Mouse (Mus musculus) heart, adult 2 months (tissue): ENCODE results near the gene Pctp.

Experiments used
- CTCF ChIP-seq: fragments of 200-600 bp; IDR thresholded peaks from 2 replicates; pipeline ENCODE4 v1.8.1; 2022; ENCODE audit warnings: antibody characterized with exemption, mild to moderate bottlenecking, moderate library complexity
- EP300 ChIP-seq: fragments of 200-500 bp; IDR thresholded peaks from 2 replicates; pipeline ENCODE4 v1.6.1; 2011; ENCODE audit warnings: low read depth, low read length, control low read depth; ENCODE audit not compliant: insufficient read depth
- POLR2A ChIP-seq: fragments of 200-500 bp; IDR thresholded peaks from 2 replicates; pipeline ENCODE4 v1.6.1; 2011; ENCODE audit warnings: mild to moderate bottlenecking, low read depth, low read length, control low read depth; ENCODE audit not compliant: insufficient read depth

DNA sequence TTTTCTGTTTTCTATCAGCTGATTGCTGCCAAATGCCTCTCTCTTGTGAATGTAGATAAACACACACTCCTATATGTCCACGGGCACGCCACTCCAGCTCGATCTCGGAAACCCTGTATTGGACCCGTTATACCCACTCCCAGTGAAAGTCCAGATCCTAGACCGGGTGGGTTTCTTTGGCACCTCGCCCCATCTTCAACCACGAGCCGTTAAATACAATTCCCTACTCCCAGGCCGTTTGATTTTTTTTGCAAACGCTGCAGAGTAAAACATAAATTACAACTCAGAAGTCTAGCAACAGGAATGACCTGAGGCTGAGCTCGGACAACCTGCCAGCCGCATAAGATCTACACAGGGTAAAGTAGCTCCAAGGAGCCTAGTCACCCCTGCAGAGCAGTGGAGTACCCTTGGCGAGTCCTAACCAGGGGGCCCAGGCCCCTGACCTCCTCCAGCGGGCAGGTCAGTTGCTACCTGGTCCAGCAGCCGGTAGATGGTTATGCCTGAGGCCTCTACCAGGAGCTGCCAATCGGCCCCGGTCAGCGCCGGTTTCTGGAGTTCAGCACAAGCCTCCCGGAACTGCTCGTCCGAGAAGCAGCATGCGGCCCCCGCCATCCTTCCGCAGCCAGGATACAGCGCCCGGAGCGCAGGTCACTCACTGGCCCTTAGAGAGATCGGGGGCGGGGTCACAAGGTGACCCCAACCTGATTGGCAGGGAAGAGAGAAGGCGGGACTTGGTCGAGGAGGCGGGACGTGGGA, at the start of gene Pctp:
- TF ChIP-seq POLR2A (no peak; the same call in 1 of the 2 replicates), CTCF (no peak), EP300 (no peak)
